Mouse (Mus musculus) lung, embryonic 14.5 days (tissue): ENCODE results near the gene Dnajc30. TPM values are rescaled to one million over a fixed set of nuclear protein-coding genes. Genes with fewer than 3 reads are reported as not detected.

Experiments
- ATAC-seq: fragments of 200-750 bp; cut with Nextera tagmentation; 2 replicates; pipeline ENCODE4 v1.8.0; 2017; ENCODE audit warnings: mild to moderate bottlenecking, moderate TSS enrichment, moderate library complexity; ENCODE audit not compliant: insufficient read depth
- DNase-seq: peaks from one replicate; pipeline ENCODE4 v3.0.0-alpha.2; 2015
- H3K27ac ChIP-seq: fragments of 300-500 bp; sonication (generic); 2 replicates; pipeline ENCODE4 v1.5.1; 2014; ENCODE audit warnings: low read depth, mild to moderate bottlenecking, moderate library complexity
- H3K27me3 ChIP-seq: fragments of 300-500 bp; sonication (generic); 2 replicates; pipeline ENCODE4 v1.6.1; 2014; ENCODE audit warnings: low read length, control low read depth; ENCODE audit not compliant: insufficient read depth
- H3K36me3 ChIP-seq: fragments of 300-500 bp; sonication (generic); 2 replicates; pipeline ENCODE4 v1.6.1; 2014; ENCODE audit warnings: control low read depth; ENCODE audit not compliant: insufficient read depth
- H3K4me1 ChIP-seq: fragments of 300-500 bp; sonication (generic); 2 replicates; pipeline ENCODE4 v1.6.1; 2014; ENCODE audit warnings: antibody characterized with exemption, control low read depth; ENCODE audit not compliant: insufficient read depth
- H3K4me2 ChIP-seq: fragments of 300-500 bp; sonication (generic); 2 replicates; pipeline ENCODE4 v1.6.1; 2014; ENCODE audit warnings: mild to moderate bottlenecking
- H3K4me3 ChIP-seq: fragments of 300-500 bp; sonication (generic); 2 replicates; pipeline ENCODE4 v1.5.1; 2014; ENCODE audit warnings: low read depth, low read length
- H3K9ac ChIP-seq: fragments of 300-500 bp; sonication (generic); 2 replicates; pipeline ENCODE4 v1.6.1; 2014
- H3K9me3 ChIP-seq: fragments of 300-500 bp; sonication (generic); 2 replicates; pipeline ENCODE4 v1.6.1; 2016; ENCODE audit warnings: low read depth, low read length, control low read depth
- CTCF ChIP-seq: IDR thresholded peaks from 2 replicates; pipeline ENCODE4 v1.5.1; 2016; ENCODE audit warnings: antibody characterized with exemption, low read depth
- WGBS: fragments of 180-500 bp; shearing (Covaris S2); extraction: QIAGEN DNeasy Blood & Tissue Kit; methylation state at CpG from one replicate; pipeline ENCODE4 v1.1.7; 2014; 5-methylcytosine and 5-hydroxymethylcytosine counted together
- polyA plus RNA-seq: library from polyadenylated mRNA; unstranded; fragments of >200 nt; fragmentation: Nextera tagmentation; extraction: Ambion mirVana; gene quantifications from 2 replicates; pipeline ENCODE4 v1.2.1, GENCODE M21; 2014

Dnajc30 gene
- polyA plus RNA-seq, 1 experiment from 2014 or later, result 33.2 TPM

- Histone ChIP-seq H3K9me3 (no peaks in the 10 kb centered on the region), H3K9ac (peak overlapping the region; percentile 38), H3K4me1 (peaks cover 32% of the 10 kb centered on the region), H3K36me3 (no peaks in the 10 kb centered on the region), H3K4me3 (peak overlapping the region; percentile 9), H3K4me2 (peak overlapping the region; percentile 74), H3K27me3 (no peaks in the 10 kb centered on the region), H3K27ac (peak overlapping the region; percentile 30; the same call in 1 of the 2 replicates)
- peak; percentile 71 for DNase-seq
- 12% methylated on average over 7 of the region's 7 CpGs for WGBS
- TF ChIP-seq CTCF, result peak; percentile 16; the same call in 1 of the 2 replicates
- ATAC-seq, result no peak
Observed at GRCm38 (mm10) chr5:135025899-135026298, 38.1 kb upstream of the Dnajc30 start.

DNA sequence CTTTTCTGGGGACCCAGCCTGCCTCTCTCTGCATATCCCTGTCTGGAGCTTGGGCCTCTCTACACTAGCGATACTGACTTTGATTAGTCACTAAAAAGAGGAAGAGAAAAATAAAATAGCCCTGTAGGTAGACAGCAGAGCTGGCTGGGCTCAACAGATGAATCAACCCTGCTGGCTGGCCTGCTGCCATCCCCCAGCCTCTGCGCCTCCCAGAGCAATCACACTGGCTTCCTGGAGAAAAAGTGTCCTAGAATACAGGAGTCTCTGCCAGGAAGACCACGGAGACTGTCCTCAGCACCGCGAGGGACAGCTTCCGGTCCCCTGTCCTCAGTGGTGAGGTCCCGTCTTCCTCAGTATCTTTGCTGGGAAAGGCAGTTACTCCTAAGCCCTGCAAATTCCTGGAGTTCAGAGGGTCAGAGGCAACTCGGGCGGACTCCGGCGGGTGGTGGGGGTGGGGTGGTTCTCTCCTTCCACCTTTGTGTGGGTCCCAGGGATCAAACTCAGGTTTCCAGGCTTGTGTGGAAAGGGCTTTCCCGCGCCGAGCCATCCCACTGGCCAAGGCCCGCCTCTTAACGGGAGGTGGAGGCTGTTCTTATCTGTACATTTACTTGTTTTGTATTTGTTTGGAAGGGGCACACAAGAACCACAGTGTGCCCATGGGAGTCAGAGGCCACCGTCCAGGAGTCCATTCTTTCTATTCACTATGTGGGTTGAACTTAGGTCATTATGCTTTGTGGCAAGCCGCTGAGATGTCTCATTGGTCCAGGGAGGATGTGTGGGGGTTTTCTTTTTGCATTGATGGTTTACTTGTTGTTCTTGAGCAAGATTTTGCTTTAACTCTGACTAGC, 34.8 kb upstream of the Dnajc30 start:
- Histone ChIP-seq H3K4me3 (0 out of 2 replicates have a peak overlapping the region, but pooled peaks have one; percentile 2), H3K27ac (peak overlapping the region; percentile 47; the same call in 1 of the 2 replicates), H3K9me3 (no peaks in the 10 kb centered on the region), H3K4me2 (peak overlapping the region; percentile 51), H3K27me3 (no peaks in the 10 kb centered on the region), H3K36me3 (no peaks in the 10 kb centered on the region), H3K9ac (no peak overlapping the region; the same call in none of the 2 replicates), H3K4me1 (peaks cover 30% of the 10 kb centered on the region)
- peak; percentile 81 for DNase-seq
- WGBS, result 34% methylated on average over 18 of the region's 18 CpGs
- no peak for TF ChIP-seq CTCF
- ATAC-seq, result peak; percentile 41; the same call in 1 of the 2 replicates

DNA sequence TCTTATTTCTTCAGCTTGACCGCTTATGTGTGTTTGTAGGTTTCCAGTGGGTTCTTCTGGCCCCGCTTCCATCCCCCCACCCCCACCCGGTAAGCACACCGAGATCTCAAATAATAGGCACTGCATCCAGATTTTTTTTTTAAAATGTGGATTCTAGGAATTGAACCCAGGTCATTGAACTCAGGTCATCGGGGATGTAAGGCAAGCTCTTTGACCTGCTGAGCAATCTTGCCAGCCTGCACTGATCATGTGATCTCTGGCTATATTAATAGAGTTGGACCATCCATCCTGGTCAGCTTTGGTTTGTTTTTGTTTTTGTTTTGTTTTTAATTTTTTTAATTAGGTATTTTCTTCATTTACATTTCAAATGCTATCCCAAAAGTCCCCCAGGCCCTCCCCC, 31.4 kb upstream of the Dnajc30 start:
- H3K4me2 ChIP-seq, result no peak overlapping the region
- H3K36me3 ChIP-seq, result peaks cover 12% of the 10 kb centered on the region; the same call in 1 of the 2 replicates
- 89% methylated on average over 5 of the region's 5 CpGs for WGBS
- no peak overlapping the region for H3K4me3 ChIP-seq
- ATAC-seq (no peak), DNase-seq (no peak)
- TF ChIP-seq CTCF, result no peak
- H3K9me3 ChIP-seq, result no peaks in the 10 kb centered on the region
- H3K27ac ChIP-seq, result no peak overlapping the region
- H3K9ac ChIP-seq, result no peak overlapping the region
- no peaks in the 10 kb centered on the region for H3K27me3 ChIP-seq
- peaks cover 14% of the 10 kb centered on the region; the same call in 1 of the 2 replicates for H3K4me1 ChIP-seq

DNA sequence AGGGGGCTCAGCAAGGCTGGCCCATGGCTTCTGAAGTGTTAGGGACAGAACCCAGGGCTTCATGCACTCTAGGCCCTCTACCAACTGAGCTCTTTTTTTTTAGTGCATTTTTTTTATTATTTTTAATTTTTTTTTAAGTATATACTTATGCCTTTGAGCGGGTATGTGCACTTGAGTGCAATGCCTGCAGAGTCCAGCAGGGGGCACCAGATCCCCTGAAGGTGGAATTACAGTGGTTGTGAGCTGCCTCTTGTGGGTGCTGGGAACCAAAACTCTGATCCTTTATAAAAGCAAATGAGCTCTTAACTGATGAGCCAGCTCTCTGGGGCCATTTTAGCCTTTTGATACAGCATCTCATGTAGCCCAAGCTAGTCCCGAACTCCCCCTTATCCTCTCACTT, 29.4 kb upstream of the Dnajc30 start:
- no peak overlapping the region for H3K4me2 ChIP-seq
- DNase-seq (no peak), ATAC-seq (no peak)
- no peaks in the 10 kb centered on the region for H3K9me3 ChIP-seq
- TF ChIP-seq CTCF, result peak; percentile 42; the same call in 1 of the 2 replicates
- no peak overlapping the region for H3K27ac ChIP-seq
- no peak overlapping the region for H3K9ac ChIP-seq
- no peaks in the 10 kb centered on the region for H3K27me3 ChIP-seq
- no peak overlapping the region for H3K4me3 ChIP-seq
- H3K4me1 ChIP-seq, result no peaks in the 10 kb centered on the region
- H3K36me3 ChIP-seq, result peaks cover 17% of the 10 kb centered on the region; the same call in 1 of the 2 replicates
- WGBS, result 98% methylated on average over 2 of the region's 2 CpGs

DNA sequence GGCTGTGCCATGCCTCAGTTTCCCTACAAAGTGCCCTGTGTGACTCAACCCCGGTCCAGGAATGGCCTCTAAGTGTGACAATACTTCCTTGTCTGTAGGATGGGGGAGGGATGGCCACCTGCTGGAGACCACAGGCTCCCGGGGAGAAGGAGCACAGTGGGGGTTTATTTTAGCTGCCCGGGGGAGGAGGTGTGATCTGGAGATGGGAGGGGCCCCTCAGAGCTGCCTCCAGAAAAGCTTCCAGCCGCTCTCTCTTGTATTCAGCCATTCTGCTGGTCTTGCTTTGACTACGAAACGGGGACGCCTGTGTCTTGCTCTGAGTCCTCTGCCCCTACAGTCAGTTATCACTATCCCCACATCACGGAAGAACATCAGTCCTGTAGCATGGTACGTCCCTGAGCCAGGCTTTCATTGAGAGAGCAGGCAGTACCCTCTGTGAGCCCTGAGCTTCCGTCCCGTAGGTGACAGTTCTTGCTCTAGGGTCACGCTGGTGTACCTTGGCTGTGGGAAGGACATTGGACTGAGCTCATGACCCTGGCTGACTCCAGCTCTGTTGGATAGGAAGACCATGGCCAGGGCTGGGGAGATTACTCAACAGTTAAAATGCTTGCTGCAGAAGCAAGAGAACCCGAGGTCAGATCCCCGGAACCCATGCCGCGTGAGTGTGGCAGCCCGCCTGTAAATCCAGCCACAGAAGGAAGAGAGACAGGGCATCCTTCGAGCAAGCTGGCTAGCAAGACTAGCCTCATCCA, 28.2 kb upstream of the Dnajc30 start:
- WGBS, result 58% methylated on average over 18 of the region's 18 CpGs
- no peaks in the 10 kb centered on the region for H3K27me3 ChIP-seq
- peaks cover 22% of the 10 kb centered on the region; the same call in 1 of the 2 replicates for H3K36me3 ChIP-seq
- TF ChIP-seq CTCF, result no peak
- H3K27ac ChIP-seq, result no peak overlapping the region
- H3K4me1 ChIP-seq, result no peaks in the 10 kb centered on the region
- no peak for DNase-seq
- no peak overlapping the region for H3K4me3 ChIP-seq
- no peak for ATAC-seq
- no peak overlapping the region for H3K4me2 ChIP-seq
- H3K9ac ChIP-seq, result no peak overlapping the region
- no peaks in the 10 kb centered on the region for H3K9me3 ChIP-seq

- Histone ChIP-seq H3K9ac (no peak overlapping the region), H3K36me3 (peaks cover 34% of the 10 kb centered on the region), H3K4me2 (no peak overlapping the region), H3K4me1 (no peaks in the 10 kb centered on the region), H3K4me3 (no peak overlapping the region), H3K27me3 (no peaks in the 10 kb centered on the region), H3K27ac (no peak overlapping the region), H3K9me3 (no peaks in the 10 kb centered on the region)
- WGBS, result 88% methylated on average over 3 of the region's 3 CpGs
- no peak for DNase-seq
- no peak for TF ChIP-seq CTCF
- ATAC-seq, result no peak
Observed at GRCm38 (mm10) chr5:135037946-135038345, 26.1 kb upstream of the Dnajc30 start.

DNA sequence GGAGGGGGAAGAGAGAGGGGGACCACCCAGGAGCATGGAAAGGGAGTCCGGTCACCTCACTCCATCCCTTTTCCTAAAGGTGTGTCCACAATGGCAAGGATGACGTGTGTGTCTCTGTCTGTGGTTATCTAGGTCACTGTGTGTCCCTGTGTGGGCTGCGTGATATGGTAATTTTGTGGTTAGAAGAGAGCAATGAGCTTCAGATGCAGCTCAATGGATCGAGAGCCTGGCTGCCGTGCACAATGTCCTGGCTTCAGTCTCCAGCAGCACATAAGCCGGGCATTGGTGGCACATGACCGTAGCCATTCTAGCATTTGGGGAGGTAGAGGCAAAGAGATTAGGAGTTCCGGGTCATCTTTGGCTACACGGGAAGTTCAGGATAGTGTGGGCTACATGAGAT, 24.5 kb upstream of the Dnajc30 start:
- Histone ChIP-seq H3K4me2 (no peak overlapping the region), H3K9ac (no peak overlapping the region), H3K4me1 (no peaks in the 10 kb centered on the region), H3K27ac (no peak overlapping the region), H3K4me3 (no peak overlapping the region), H3K27me3 (no peaks in the 10 kb centered on the region), H3K9me3 (no peaks in the 10 kb centered on the region), H3K36me3 (peaks cover 38% of the 10 kb centered on the region)
- ATAC-seq (no peak), DNase-seq (no peak)
- TF ChIP-seq CTCF, result no peak
- WGBS, result 82% methylated on average over 9 of the region's 9 CpGs
